Mouse (Mus musculus) erythroblast, embryonic 14.5 days (primary cell): ENCODE data around the gene Gm20481. TPM values are rescaled to one million over a fixed set of nuclear protein-coding genes. Genes with fewer than 3 reads are reported as not detected.
A peak's percentile ranks its signal among the peaks of the same experiment; 100 is the strongest.

Experiments used
- H3K27me3 ChIP-seq: 2 replicates; pipeline ENCODE4 v1.6.1; 2012; ENCODE audit warnings: inconsistent platforms; ENCODE audit not compliant: control insufficient read depth
- H3K36me3 ChIP-seq: 2 replicates; pipeline ENCODE4 v1.6.1; 2012; ENCODE audit warnings: mild to moderate bottlenecking, inconsistent platforms; ENCODE audit not compliant: control insufficient read depth
- H3K4me1 ChIP-seq: 2 replicates; pipeline ENCODE4 v1.6.1; 2012; ENCODE audit warnings: inconsistent platforms; ENCODE audit not compliant: control insufficient read depth
- H3K4me3 ChIP-seq: replicated peaks from 2 replicates; pipeline ENCODE3; 2012; ENCODE audit warnings: moderate library complexity, mild to moderate bottlenecking, inconsistent platforms
- H3K9me3 ChIP-seq: 2 replicates; pipeline ENCODE4 v1.6.1; 2012; ENCODE audit warnings: low read length, inconsistent platforms, mixed read lengths; ENCODE audit not compliant: control insufficient read depth
- GATA1 ChIP-seq: IDR thresholded peaks from 2 replicates; pipeline ENCODE4 v1.6.1; 2012; ENCODE audit warnings: low read length, inconsistent platforms, mixed read lengths
- TAL1 ChIP-seq: IDR thresholded peaks from 3 replicates; pipeline ENCODE4 v1.6.1; 2012; ENCODE audit warnings: low read length, inconsistent platforms, mixed read lengths
- polyA plus RNA-seq: library from polyadenylated mRNA; stranded (reverse); fragments of >175 nt; gene quantifications from 2 replicates; pipeline ENCODE4 v1.2.3, GENCODE M21; 2012

Gene Gm20481
- polyA plus RNA-seq, 1 experiment: not detected

GRCm38 (mm10) chr17:35015296-35015695 is 45.6 kb downstream of the Gm20481 start:
- peaks cover 24% of the 10 kb centered on the region for H3K4me1 ChIP-seq
- H3K27me3 ChIP-seq: no peaks in the 10 kb centered on the region
- H3K9me3 ChIP-seq: no peaks in the 10 kb centered on the region
- TF ChIP-seq GATA1: no peak
- TF ChIP-seq TAL1: no peak
- peaks cover 69% of the 10 kb centered on the region for H3K36me3 ChIP-seq
- no peak overlapping the region for H3K4me3 ChIP-seq

- Histone ChIP-seq H3K27me3 (no peaks in the 10 kb centered on the region), H3K4me3 (no peak within 1 kb of the TSS), H3K9me3 (no peaks in the 10 kb centered on the region), H3K36me3 (peaks cover 58% of the 10 kb centered on the region), H3K4me1 (peaks cover 34% of the 10 kb centered on the region)
- TF ChIP-seq GATA1: no peak
- no peak for TF ChIP-seq TAL1
These were observed 46.7 kb downstream of the Gm20481 start, which contains the start of gene Vwa7 for GRCm38 (mm10) chr17:35016376-35016775. Vwa7 (plus strand) TSS chr17:35016579.

DNA sequence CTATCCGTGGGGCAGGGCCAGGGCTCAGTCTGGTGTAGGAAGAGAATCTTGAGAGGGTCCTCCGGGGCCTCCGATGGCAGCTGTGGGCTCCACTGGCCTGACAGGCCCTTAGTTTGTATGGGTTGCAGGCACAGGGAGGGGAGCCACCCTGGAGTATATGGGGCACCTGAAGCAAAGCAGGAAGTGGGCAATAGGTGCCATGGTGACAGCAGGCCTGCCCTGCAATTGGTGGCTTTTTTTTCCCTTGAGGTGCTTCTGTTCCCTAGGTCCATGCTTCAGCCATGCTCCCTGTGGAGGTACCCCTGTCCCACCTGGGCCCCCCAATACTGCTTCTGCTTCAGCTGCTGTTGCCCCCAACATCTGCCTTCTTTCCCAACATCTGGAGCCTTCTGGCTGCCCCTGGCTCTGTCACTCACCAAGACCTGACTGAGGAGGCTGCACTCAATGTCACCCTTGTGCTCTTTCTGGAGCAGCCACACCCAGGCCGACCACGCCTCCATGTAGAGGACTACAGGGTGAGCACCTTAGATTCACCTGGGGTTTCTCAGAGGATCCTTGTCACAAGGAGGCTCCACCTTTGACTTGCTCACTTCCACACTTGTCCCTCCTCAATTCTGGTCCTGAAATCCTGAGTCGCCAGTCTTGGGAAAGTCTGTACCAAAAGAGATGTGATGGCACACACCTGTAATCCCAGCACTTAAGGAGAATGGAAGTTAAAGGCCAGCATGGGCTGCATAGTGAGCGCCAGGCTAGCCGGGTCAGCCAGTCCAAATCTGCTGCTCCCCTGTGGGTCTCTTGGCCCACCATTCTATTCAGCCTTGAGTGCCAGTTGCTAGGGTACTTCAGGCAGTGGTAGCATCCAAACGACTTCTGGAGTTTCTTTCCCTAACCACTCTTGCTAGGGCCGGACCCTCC is 47.3 kb downstream of the Gm20481 start:
- Histone ChIP-seq H3K4me3 (no peak overlapping the region), H3K9me3 (no peaks in the 10 kb centered on the region), H3K27me3 (no peaks in the 10 kb centered on the region), H3K36me3 (peaks cover 51% of the 10 kb centered on the region), H3K4me1 (peaks cover 41% of the 10 kb centered on the region)
- TF ChIP-seq GATA1: no peak
- no peak for TF ChIP-seq TAL1

DNA sequence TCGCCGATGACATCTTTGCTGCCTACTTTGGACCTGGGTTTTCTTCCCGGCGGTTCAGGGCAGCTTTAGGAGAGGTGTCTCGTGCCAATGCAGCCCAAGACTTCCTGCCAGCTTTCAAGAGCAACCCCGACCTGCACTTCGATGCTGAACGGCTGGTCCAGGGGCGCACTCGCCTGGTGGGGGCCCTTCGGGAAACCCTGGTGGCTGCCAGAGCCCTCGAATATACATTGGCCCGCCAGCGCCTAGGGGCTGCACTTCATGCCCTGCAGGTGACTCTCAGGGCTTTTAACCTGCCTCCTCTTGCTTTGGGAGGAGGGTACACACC is 48.0 kb downstream of the Gm20481 start:
- Histone ChIP-seq H3K27me3 (no peaks in the 10 kb centered on the region), H3K36me3 (peaks cover 45% of the 10 kb centered on the region), H3K4me1 (peaks cover 47% of the 10 kb centered on the region), H3K4me3 (no peak overlapping the region), H3K9me3 (no peaks in the 10 kb centered on the region)
- TF ChIP-seq TAL1 (no peak), GATA1 (no peak)

- Histone ChIP-seq H3K4me3 (no peak overlapping the region), H3K36me3 (peaks cover 40% of the 10 kb centered on the region), H3K4me1 (peaks cover 52% of the 10 kb centered on the region), H3K9me3 (no peaks in the 10 kb centered on the region), H3K27me3 (no peaks in the 10 kb centered on the region)
- TF ChIP-seq TAL1 (no peak), GATA1 (no peak)
These were observed 48.5 kb downstream of the Gm20481 start for GRCm38 (mm10) chr17:35018171-35018570.

- H3K9me3 ChIP-seq: no peaks in the 10 kb centered on the region
- no peak for TF ChIP-seq GATA1
- peaks cover 23% of the 10 kb centered on the region for H3K36me3 ChIP-seq
- H3K4me3 ChIP-seq: no peak overlapping the region
- H3K4me1 ChIP-seq: peaks cover 63% of the 10 kb centered on the region
- H3K27me3 ChIP-seq: peaks cover 2% of the 10 kb centered on the region; the same call in 1 of the 2 replicates
These were observed 50.2 kb downstream of the Gm20481 start for GRCm38 (mm10) chr17:35019894-35020293.

DNA sequence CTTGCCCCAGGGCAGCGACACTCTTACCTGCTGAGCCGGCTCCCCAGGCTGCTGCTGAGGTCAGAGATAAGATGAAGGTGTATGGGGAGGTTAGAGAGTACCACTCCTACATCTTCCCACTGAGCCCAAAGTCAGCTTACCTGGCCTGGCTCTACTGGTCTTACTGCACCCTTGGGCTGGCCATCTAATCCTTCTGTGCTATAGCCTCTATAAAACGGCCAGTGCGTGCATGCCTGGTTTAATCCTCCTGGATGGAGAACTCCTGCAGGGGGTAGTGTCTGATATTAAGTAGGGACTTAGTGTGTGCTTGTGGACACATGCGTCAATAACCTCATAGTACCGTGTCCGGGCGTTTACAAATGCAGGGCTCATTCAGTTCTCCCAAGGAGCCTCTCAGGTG is 50.8 kb downstream of the Gm20481 start:
- no peaks in the 10 kb centered on the region for H3K9me3 ChIP-seq
- no peak overlapping the region for H3K4me3 ChIP-seq
- peaks cover 2% of the 10 kb centered on the region; the same call in 1 of the 2 replicates for H3K27me3 ChIP-seq
- TF ChIP-seq TAL1 (no peak), GATA1 (no peak)
- H3K36me3 ChIP-seq: peaks cover 16% of the 10 kb centered on the region
- peaks cover 63% of the 10 kb centered on the region for H3K4me1 ChIP-seq

DNA sequence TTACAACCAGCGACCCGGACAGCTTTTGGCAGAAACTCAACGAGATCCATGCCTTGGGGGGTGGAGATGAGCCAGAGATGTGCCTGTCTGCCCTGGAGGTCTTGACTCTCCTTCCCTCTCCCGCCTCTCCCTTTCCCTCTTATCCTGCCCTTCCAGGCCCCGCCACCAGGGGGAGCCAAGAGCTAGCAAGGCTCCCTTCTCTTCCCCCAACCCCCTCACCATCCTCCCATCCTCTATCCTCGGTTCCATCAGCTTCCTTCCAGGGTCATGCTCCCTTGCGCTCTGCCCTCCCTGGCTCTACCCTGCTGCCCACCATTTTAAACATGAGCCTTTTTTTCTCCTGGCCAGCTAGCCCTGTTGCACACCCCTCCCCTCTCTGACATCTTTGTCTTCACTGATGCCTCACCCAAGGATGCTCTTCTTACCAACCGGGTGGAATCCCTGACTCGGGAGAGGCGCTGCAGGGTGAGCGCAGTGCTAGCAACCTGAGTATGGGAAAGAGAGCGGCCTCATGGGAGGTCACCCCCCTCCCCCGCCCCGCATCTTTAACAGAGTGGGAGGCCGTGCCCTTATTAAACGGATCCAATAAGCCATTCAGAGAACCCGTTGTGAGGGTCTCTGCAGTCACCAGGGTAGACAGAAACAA is 51.6 kb downstream of the Gm20481 start:
- no peaks in the 10 kb centered on the region for H3K9me3 ChIP-seq
- H3K27me3 ChIP-seq: peaks cover 2% of the 10 kb centered on the region; the same call in 1 of the 2 replicates
- H3K4me3 ChIP-seq: peak overlapping the region; percentile 24
- H3K4me1 ChIP-seq: peaks cover 62% of the 10 kb centered on the region
- TF ChIP-seq GATA1: no peak
- TF ChIP-seq TAL1: no peak
- H3K36me3 ChIP-seq: peaks cover 9% of the 10 kb centered on the region

Other genes starting within 250 kb of the Gm20481 start
- gene C4b, start 226.0 kb upstream of the Gm20481 start, polyA plus RNA-seq: 0.05 TPM in 1 of 2 replicates, not detected in the other
- not detected in 2 replicates for gene Cyp21a1, start 165.4 kb upstream of the Gm20481 start, polyA plus RNA-seq
- gene Stk19, start 133.0 kb upstream of the Gm20481 start, polyA plus RNA-seq: 6.3 and 6.7 TPM in 2 replicates
- 15.3 and 22.0 TPM in 2 replicates for gene Dxo, start 132.9 kb upstream of the Gm20481 start, polyA plus RNA-seq
- gene Skiv2l, start 119.7 kb upstream of the Gm20481 start, polyA plus RNA-seq: 6.7 and 8.9 TPM in 2 replicates
- 30.9 and 32.9 TPM in 2 replicates for gene Nelfe, start 119.5 kb upstream of the Gm20481 start, polyA plus RNA-seq
- gene Cfb, start 107.4 kb upstream of the Gm20481 start, polyA plus RNA-seq: 0.11 TPM in 1 of 2 replicates, not detected in the other
- gene Zbtb12, start 90.4 kb upstream of the Gm20481 start, polyA plus RNA-seq: 0.24 and 0.25 TPM in 2 replicates
- not detected in 2 replicates for gene Gm20547, start 87.9 kb upstream of the Gm20481 start, polyA plus RNA-seq
- 0.13 and 0.17 TPM in 2 replicates for gene C2, start 71.6 kb upstream of the Gm20481 start, polyA plus RNA-seq
- gene Ehmt2, start 71.4 kb upstream of the Gm20481 start, polyA plus RNA-seq: 6.2 and 6.4 TPM in 2 replicates
- not detected in 2 replicates for gene Slc44a4, start 55.4 kb upstream of the Gm20481 start, polyA plus RNA-seq
- 0.31 and 0.38 TPM in 2 replicates for gene Neu1, start 38.7 kb upstream of the Gm20481 start, polyA plus RNA-seq
- 408 and 454 TPM in 2 replicates for gene Hspa1b, start 10.7 kb upstream of the Gm20481 start, polyA plus RNA-seq
- 195 and 214 TPM in 2 replicates for gene Hspa1a, start 2.2 kb downstream of the Gm20481 start, polyA plus RNA-seq
- gene Hspa1l, start 2.8 kb downstream of the Gm20481 start, polyA plus RNA-seq: 0.04 TPM in 1 of 2 replicates, not detected in the other
- gene Lsm2, start 11.9 kb downstream of the Gm20481 start, polyA plus RNA-seq: 15.9 and 21.4 TPM in 2 replicates
- 41.7 and 44.9 TPM in 2 replicates for gene Vars, start 31.1 kb downstream of the Gm20481 start, polyA plus RNA-seq
- gene Vwa7, start 46.7 kb downstream of the Gm20481 start, polyA plus RNA-seq: 0.01 TPM in 2 replicates
- gene Sapcd1, start 58.1 kb downstream of the Gm20481 start, polyA plus RNA-seq: 0.87 and 0.97 TPM in 2 replicates
- 0.90 and 1.3 TPM in 2 replicates for gene Msh5, start 76.8 kb downstream of the Gm20481 start, polyA plus RNA-seq
- gene Clic1, start 80.1 kb downstream of the Gm20481 start, polyA plus RNA-seq: 5.1 and 6.0 TPM in 2 replicates
- 0.78 and 0.92 TPM in 2 replicates for gene Ddah2, start 89.1 kb downstream of the Gm20481 start, polyA plus RNA-seq
- not detected in 2 replicates for gene Ly6g6c, start 95.5 kb downstream of the Gm20481 start, polyA plus RNA-seq
- 0.05 TPM in 1 of 2 replicates, not detected in the other for gene Mpig6b, start 96.3 kb downstream of the Gm20481 start, polyA plus RNA-seq
- not detected in 2 replicates for gene Ly6g6e, start 107.0 kb downstream of the Gm20481 start, polyA plus RNA-seq
- gene Ly6g6d, start 108.2 kb downstream of the Gm20481 start, polyA plus RNA-seq: not detected in 2 replicates
- gene Ly6g6f, start 115.7 kb downstream of the Gm20481 start, polyA plus RNA-seq: 0.07 and 0.08 TPM in 2 replicates
- 10.1 and 10.3 TPM in 2 replicates for gene Abhd16a, start 119.4 kb downstream of the Gm20481 start, polyA plus RNA-seq
- gene Ly6g5c, start 138.4 kb downstream of the Gm20481 start, polyA plus RNA-seq: not detected in 2 replicates
- 0.03 TPM in 1 of 2 replicates, not detected in the other for gene Ly6g5b, start 145.5 kb downstream of the Gm20481 start, polyA plus RNA-seq
- gene Gpank1, start 151.5 kb downstream of the Gm20481 start, polyA plus RNA-seq: 11.0 and 12.4 TPM in 2 replicates
- 10.2 and 11.2 TPM in 2 replicates for gene Csnk2b, start 152.1 kb downstream of the Gm20481 start, polyA plus RNA-seq
- 0.27 and 0.48 TPM in 2 replicates for gene D17H6S53E, start 156.5 kb downstream of the Gm20481 start, polyA plus RNA-seq
- gene Apom, start 162.1 kb downstream of the Gm20481 start, polyA plus RNA-seq: 0.10 and 0.20 TPM in 2 replicates
- gene Bag6, start 165.3 kb downstream of the Gm20481 start, polyA plus RNA-seq: 88.8 and 102 TPM in 2 replicates
- 70.4 and 133 TPM in 2 replicates for gene Prrc2a, start 195.0 kb downstream of the Gm20481 start, polyA plus RNA-seq
- 0.27 TPM in 1 of 2 replicates, not detected in the other for gene Aif1, start 206.2 kb downstream of the Gm20481 start, polyA plus RNA-seq
- gene Lst1, start 218.5 kb downstream of the Gm20481 start, polyA plus RNA-seq: not detected in 2 replicates
- gene Ltb, start 224.5 kb downstream of the Gm20481 start, polyA plus RNA-seq: 0.07 and 0.08 TPM in 2 replicates
- gene Tnf, start 232.1 kb downstream of the Gm20481 start, polyA plus RNA-seq: 0.07 and 0.09 TPM in 2 replicates
- gene Lta, start 235.4 kb downstream of the Gm20481 start, polyA plus RNA-seq: 0.03 TPM in 1 of 2 replicates, not detected in the other